Mouse (Mus musculus): ENCODE measurements around the gene Hdgfl2.

DNA sequence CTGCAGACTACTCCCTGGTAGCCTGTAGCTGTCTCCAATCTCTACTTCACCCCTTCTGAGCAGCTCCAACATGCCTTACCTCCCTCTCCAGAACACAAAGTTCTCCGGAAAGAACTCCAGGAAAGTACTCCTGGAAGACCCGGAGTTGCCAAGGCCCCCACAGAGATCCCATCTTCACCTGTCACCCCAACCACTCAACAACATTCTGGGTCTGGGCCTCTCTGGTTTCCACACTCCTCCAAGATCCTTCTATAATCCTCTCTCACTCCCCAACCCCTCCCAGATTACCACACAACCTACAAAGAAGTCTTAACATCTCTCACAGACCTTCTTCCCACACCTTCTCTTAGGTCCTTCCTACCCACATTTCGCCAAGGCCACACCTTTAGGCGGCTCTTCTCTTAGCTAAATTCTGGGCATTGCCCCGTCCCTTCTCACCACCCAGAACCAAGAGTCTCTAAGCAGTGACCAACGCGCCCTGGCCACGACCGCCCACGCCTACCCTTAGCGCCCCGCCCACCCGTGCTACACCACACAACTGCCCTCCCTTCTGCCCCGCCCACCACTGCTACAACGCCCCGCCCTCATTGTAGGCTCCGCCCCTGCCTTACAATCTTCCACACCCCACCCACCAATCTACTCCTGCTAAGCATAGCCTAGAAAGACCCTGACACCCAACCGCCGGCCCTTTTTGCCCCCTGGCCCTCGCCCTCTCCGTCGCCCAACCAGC is 5.2 kb upstream of the Hdgfl2 start:
- TF ChIP-seq CTCF (IDR thresholded peaks at IDR 0.05; ENCODE audit: low read depth, low read length) = no peak
- TF ChIP-seq POLR2A (IDR thresholded peaks at IDR 0.05; ENCODE audit: extremely low read depth, insufficient read depth, low read length) = no peak
